Mouse (Mus musculus) midbrain, embryonic 15.5 days (tissue): ENCODE results near the gene Gm8267. TPM values are rescaled to one million over a fixed set of nuclear protein-coding genes. Genes with fewer than 3 reads are reported as not detected.
"Not testable (repeated sequence)": the region's sequence is repeated elsewhere in the genome, so short reads cannot be mapped to it uniquely, and the experiment has no call there.

Experiments
- ATAC-seq: fragments of 200-750 bp; cut with Nextera tagmentation; replicated peaks from 2 replicates; pipeline ENCODE4 v1.8.0; 2017; ENCODE audit warnings: moderate TSS enrichment
- H3K27ac ChIP-seq: fragments of 300-500 bp; sonication (generic); 2 replicates; pipeline ENCODE4 v1.5.1; 2015; ENCODE audit warnings: mild to moderate bottlenecking, inconsistent platforms
- H3K27me3 ChIP-seq: fragments of 300-500 bp; sonication (generic); replicated peaks from 2 replicates; pipeline ENCODE4 v1.6.1; 2015; ENCODE audit warnings: inconsistent platforms
- H3K36me3 ChIP-seq: fragments of 300-500 bp; sonication (generic); replicated peaks from 2 replicates; pipeline ENCODE4 v1.6.1; 2015; ENCODE audit warnings: inconsistent platforms
- H3K4me1 ChIP-seq: fragments of 300-500 bp; sonication (generic); 2 replicates; pipeline ENCODE4 v1.6.1; 2015; ENCODE audit warnings: inconsistent platforms
- H3K4me2 ChIP-seq: fragments of 300-500 bp; sonication (generic); 2 replicates; pipeline ENCODE4 v1.6.1; 2015; ENCODE audit warnings: inconsistent platforms, mild to moderate bottlenecking, moderate library complexity
- H3K4me3 ChIP-seq: fragments of 300-500 bp; sonication (generic); 2 replicates; pipeline ENCODE4 v1.5.1; 2015; ENCODE audit warnings: mild to moderate bottlenecking, inconsistent platforms
- H3K9ac ChIP-seq: fragments of 300-500 bp; sonication (generic); 2 replicates; pipeline ENCODE4 v1.6.1; 2015; ENCODE audit warnings: mild to moderate bottlenecking, inconsistent platforms
- H3K9me3 ChIP-seq: fragments of 300-500 bp; sonication (generic); 2 replicates; pipeline ENCODE4 v1.6.1; 2016; ENCODE audit warnings: inconsistent platforms
- WGBS: fragments of 180-500 bp; shearing (Covaris S2); methylation state at CpG from one replicate; pipeline ENCODE4 v1.1.7; 2015; ENCODE audit warnings: mixed read lengths; 5-methylcytosine and 5-hydroxymethylcytosine counted together
- polyA plus RNA-seq: library from polyadenylated mRNA; unstranded; fragments of >200 nt; fragmentation: Nextera tagmentation; extraction: Ambion mirVana; gene quantifications from 2 replicates; pipeline ENCODE4 v1.2.1, GENCODE M21; 2015

Gm8267 gene
- not detected in 2 replicates for polyA plus RNA-seq

DNA sequence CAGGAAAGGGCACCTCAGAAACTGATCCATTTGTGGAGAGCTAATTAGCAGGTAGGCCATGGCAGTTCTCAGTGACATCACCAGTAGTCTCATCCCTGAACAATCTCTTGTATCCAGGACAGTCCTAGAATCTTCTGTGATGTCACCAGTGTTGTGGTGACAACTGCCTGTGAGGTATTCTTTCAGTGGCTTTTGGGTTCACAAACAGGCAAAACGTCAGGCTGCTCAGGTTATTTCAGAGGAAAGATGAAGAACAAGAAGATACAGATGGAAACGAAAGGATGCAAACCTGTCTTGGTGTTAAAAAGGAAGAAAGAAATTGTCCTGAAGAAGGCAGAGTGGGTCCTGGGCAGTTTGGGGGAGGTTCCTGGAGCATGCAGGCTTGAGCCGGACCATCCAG is at the start of gene Gm8267:
Gm8267 (minus strand) TSS at position 101 of the 400 bp plus-strand sequence.
- no peak within 1 kb of the TSS for H3K4me2 ChIP-seq
- no peaks in the 10 kb centered on the region for H3K36me3 ChIP-seq
- WGBS = 85% methylated on average over 3 of the region's 3 CpGs
- no peaks in the 10 kb centered on the region for H3K27me3 ChIP-seq
- no peak for ATAC-seq
- no peak within 1 kb of the TSS for H3K9ac ChIP-seq
- H3K27ac ChIP-seq = no peak within 1 kb of the TSS
- no peaks in the 10 kb centered on the region for H3K4me1 ChIP-seq
- no peak within 1 kb of the TSS for H3K4me3 ChIP-seq
- H3K9me3 ChIP-seq = no peaks in the 10 kb centered on the region

DNA sequence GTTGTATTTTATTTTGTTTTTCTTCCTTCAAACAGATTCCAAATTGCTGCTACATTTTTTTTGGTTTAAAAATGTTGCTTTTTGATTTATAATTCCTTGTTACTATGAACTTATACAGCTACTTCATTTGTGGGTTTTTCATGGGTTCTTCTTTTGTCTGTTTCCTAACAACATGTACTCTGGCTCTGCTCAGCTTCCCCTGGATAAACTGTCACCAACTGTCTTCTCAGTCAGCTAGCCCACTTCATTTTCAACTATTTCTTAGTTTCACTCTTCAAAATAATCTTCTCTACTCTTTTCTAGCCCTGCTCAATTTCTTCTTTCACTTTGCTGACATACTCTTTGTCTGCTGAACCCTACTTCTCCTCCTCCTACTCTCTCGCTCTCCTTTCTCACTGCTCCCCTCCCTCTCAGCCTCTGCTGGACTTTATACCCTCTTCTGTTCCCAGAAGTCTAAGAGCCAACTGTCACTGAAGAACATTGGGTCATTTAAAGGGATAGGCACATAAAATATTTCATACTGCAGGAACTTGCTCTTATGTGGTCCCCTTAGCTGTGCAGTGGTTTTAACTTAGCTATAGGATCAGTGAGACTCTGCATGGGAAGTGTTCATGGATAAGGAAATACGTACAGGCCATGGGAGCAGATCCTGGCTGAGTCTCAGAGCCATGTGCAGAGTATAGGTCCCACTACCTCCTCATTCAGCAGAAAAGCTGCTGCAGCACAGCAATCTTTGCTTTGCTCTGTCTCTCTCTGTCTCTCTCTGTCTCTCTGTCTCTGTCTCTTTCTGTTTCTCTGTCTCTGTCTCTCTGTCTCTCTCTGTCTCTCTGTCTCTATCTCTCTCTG is 39.6 kb upstream of the Gm8267 start:
- not testable (repeated sequence) for H3K27ac ChIP-seq, H3K9ac ChIP-seq, H3K4me2 ChIP-seq, ATAC-seq, H3K36me3 ChIP-seq, H3K9me3 ChIP-seq, H3K27me3 ChIP-seq, H3K4me1 ChIP-seq, H3K4me3 ChIP-seq
- 70% methylated on average over 2 of the region's 2 CpGs for WGBS

DNA sequence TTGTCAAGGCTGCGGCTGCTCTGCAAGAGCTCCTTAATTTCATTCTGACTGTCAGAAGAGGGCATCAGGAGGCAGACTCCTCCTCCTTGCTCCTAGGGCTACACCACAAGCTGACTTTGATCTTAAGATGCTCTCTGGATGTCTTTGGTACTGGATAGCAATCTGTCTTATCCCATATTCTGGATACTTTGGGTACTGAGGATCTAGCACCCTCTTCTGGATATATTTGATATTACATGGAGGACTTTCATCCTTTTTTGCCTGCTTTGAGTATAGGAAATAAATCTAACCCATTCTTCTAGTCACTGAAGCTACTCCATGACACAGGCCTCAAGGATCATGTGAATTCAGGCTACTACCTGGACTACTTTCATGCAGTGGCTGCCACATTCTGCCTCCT is 7.4 kb downstream of the Gm8267 start:
- not testable (repeated sequence) for H3K4me1 ChIP-seq, H3K4me3 ChIP-seq, H3K9ac ChIP-seq, H3K9me3 ChIP-seq, H3K36me3 ChIP-seq, ATAC-seq, H3K27me3 ChIP-seq, H3K4me2 ChIP-seq, H3K27ac ChIP-seq
- 67% methylated on average over 1 of the region's 1 CpGs for WGBS

DNA sequence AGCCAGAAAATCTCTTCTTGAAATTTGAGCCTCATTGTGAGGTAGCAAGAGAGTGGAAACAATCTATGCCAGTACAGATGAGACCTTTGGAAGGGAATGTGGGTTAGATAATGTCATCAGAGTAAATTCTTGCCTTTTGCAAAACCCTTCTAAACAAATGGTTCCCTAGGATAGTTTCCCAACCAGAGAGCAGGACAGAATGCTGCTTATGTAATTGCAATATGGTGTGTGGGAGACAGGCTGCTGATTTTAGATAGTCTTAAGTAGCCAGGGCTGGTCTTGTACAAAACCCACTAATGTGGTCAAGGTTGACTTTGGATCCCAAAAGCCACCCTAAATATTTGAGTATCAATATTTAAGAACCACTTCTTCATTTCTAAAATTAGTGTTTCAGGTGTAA is 19.4 kb downstream of the Gm8267 start:
- H3K9me3 ChIP-seq, H3K27me3 ChIP-seq, ATAC-seq, H3K36me3 ChIP-seq, H3K9ac ChIP-seq, H3K4me1 ChIP-seq, H3K27ac ChIP-seq, H3K4me2 ChIP-seq, H3K4me3 ChIP-seq: not testable (repeated sequence)

- H3K36me3 ChIP-seq, H3K4me3 ChIP-seq, H3K27me3 ChIP-seq, H3K4me2 ChIP-seq, ATAC-seq, H3K27ac ChIP-seq, H3K9me3 ChIP-seq, H3K4me1 ChIP-seq, H3K9ac ChIP-seq: not testable (repeated sequence)
- WGBS = 83% methylated on average over 3 of the region's 3 CpGs
Measured at GRCm38 (mm10) chr14:44706356-44706755, 43.8 kb downstream of the Gm8267 start, which contains the start of gene Gm8257. Gene Gm8257 (minus strand): TSS chr14:44706456.

Other genes starting within 250 kb of the Gm8267 start
- not detected in 2 replicates for gene Gm17093, start 232.1 kb downstream of the Gm8267 start, polyA plus RNA-seq
- gene Gm8247, start 167.2 kb downstream of the Gm8267 start, polyA plus RNA-seq = not detected in 2 replicates
- gene Gm5624, start 122.4 kb downstream of the Gm8267 start, polyA plus RNA-seq = not detected in 2 replicates
- gene Gm8257, start 43.9 kb downstream of the Gm8267 start, polyA plus RNA-seq = not detected in 2 replicates
- 0.43 and 0.52 TPM in 2 replicates for gene Ptgdr, start 109.0 kb upstream of the Gm8267 start, polyA plus RNA-seq
- 0.93 and 1.00 TPM in 2 replicates for gene Ptger2, start 237.9 kb upstream of the Gm8267 start, polyA plus RNA-seq